In the genomic region with DNA sequence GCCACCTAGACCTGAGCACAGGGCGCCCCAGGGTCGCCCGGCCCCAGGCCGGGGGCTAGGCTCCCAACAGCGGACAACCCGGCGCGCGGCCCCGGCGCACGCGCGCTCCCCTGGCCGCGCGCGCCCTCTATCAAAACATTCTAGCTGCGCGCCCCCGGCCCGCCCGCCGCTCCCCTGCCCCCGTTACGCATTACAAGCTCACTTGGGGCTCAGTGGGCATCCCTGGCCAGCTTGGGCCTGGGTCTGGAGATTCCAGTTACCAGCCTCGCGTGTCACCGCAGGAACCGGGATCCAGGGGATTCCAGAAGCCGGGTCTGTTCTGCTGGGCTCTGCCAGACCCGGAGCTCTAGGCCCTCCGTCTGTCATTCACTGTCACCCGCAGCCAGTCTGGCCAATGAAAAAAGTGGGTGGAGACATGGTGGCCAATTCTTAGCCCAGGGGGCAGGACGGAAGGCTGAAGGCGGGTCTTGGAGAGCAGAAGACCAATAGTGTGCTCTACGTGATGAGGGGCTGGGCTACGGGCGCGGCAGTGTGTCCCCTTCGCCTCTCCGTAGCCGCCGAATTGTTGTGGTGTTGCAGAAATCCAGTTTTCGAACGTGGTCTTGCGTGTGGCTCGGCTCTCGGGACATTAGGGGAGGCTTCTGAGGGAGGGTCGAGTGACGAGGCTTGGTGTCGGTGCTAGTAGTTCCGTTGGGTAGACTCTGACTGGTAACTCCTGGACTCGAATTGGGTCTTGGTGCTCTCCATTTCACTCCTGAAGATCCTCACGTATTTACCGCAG, we compare ENCODE assay signal across 8 mouse cellular contexts. TPM values are rescaled to one million over a fixed set of nuclear protein-coding genes. Genes with fewer than 3 reads are reported as not detected.
DNase-seq lines count a peak whose midpoint lies in the region; ATAC-seq and TF ChIP-seq lines count a peak whose summit lies in the region.

A gene (plus strand): TSS at position 530 of the 781 bp plus-strand sequence.
A gene (minus strand): TSS at position 575 of the 781 bp plus-strand sequence.

- DNase-seq in c-Kit-positive CD71-positive TER-119-positive erythroid progenitor cells, embryonic 14.5 days (ENCODE audit: low spot score) = peak; percentile 97
- DNase-seq in heart, postnatal 0 days (ENCODE audit: low spot score) = peak; percentile 99
- DNase-seq in kidney, postnatal 4 days = peak; percentile 91 to 96

- no peak for TF ChIP-seq CTCF in E14TG2a.4 (conservative IDR thresholded peaks at IDR 0.05; ENCODE audit: low read length)
- TF ChIP-seq CTCF in heart, postnatal 0 days (IDR thresholded peaks at IDR 0.05; ENCODE audit: low read depth) = no peak; the same call in 1 of the 2 replicates
- no peak for TF ChIP-seq CTCF in testis, adult 2 months (IDR thresholded peaks at IDR 0.05; ENCODE audit: control insufficient read depth, insufficient read depth, insufficient replicate concordance, low read depth, low read length)

- H3K9ac ChIP-seq in forebrain, embryonic 12.5 days = peak within 1 kb of the TSS; percentile 90
- H3K9ac ChIP-seq in heart, postnatal 0 days (replicated peaks; ENCODE audit: low read depth, low read length) = peak within 1 kb of the TSS; percentile 89
- H3K9ac ChIP-seq in liver, embryonic 16.5 days (ENCODE audit: low read depth, low read length) = peak within 1 kb of the TSS; percentile 98
- H3K9ac ChIP-seq in neural tube, embryonic 13.5 days = peak within 1 kb of the TSS; percentile 81

- peak within 1 kb of the TSS; percentile 90 for H3K4me3 ChIP-seq in E14TG2a.4 (replicated peaks; ENCODE audit: low read length)
- peak within 1 kb of the TSS; percentile 79 for H3K4me3 ChIP-seq in forebrain, embryonic 12.5 days (replicated peaks)
- peak within 1 kb of the TSS; percentile 85 for H3K4me3 ChIP-seq in heart, postnatal 0 days (ENCODE audit: low read depth, low read length)
- H3K4me3 ChIP-seq in liver, embryonic 16.5 days (ENCODE audit: low read depth, low read length) = peak within 1 kb of the TSS; percentile 94
- peak within 1 kb of the TSS; percentile 67 for H3K4me3 ChIP-seq in neural tube, embryonic 13.5 days
- peak within 1 kb of the TSS; percentile 88 for H3K4me3 ChIP-seq in testis, adult 2 months (ENCODE audit: control insufficient read depth, low read depth, low read length)

- peak; percentile 63; the same call in 1 of the 2 replicates for TF ChIP-seq POLR2A in testis, adult 2 months (IDR thresholded peaks at IDR 0.05; ENCODE audit: control insufficient read depth, low read depth, low read length)

- WGBS in forebrain, embryonic 12.5 days = under 1% methylated on average over 55 of the region's 56 CpGs
- WGBS in heart, postnatal 0 days = under 1% methylated on average over 56 of the region's 56 CpGs
- WGBS in liver, embryonic 16.5 days (ENCODE audit: insufficient replicate concordance) = under 1% methylated on average over 46 of the region's 56 CpGs
- WGBS in neural tube, embryonic 13.5 days = 0% methylated on average over 56 of the region's 56 CpGs

- H3K36me3 ChIP-seq in E14TG2a.4 (ENCODE audit: insufficient read depth, low read length) = peaks cover 38% of the 10 kb centered on the region
- H3K36me3 ChIP-seq in forebrain, embryonic 12.5 days (replicated peaks) = peaks cover 17% of the 10 kb centered on the region
- peaks cover 33% of the 10 kb centered on the region for H3K36me3 ChIP-seq in heart, postnatal 0 days (replicated peaks; ENCODE audit: control insufficient read depth, insufficient read depth, low read length)
- H3K36me3 ChIP-seq in liver, embryonic 16.5 days (ENCODE audit: control insufficient read depth, insufficient read depth) = peaks cover 20% of the 10 kb centered on the region
- H3K36me3 ChIP-seq in neural tube, embryonic 13.5 days = peaks cover 51% of the 10 kb centered on the region
- H3K36me3 ChIP-seq in testis, adult 2 months (ENCODE audit: control insufficient read depth, insufficient read depth, low read length) = peaks cover 3% of the 10 kb centered on the region; the same call in 1 of the 2 replicates

- H3K4me2 ChIP-seq in forebrain, embryonic 12.5 days = peak within 1 kb of the TSS; percentile 95
- peak within 1 kb of the TSS; percentile 99 for H3K4me2 ChIP-seq in heart, postnatal 0 days (ENCODE audit: low read depth, low read length)
- H3K4me2 ChIP-seq in liver, embryonic 16.5 days (ENCODE audit: low read depth, low read length) = peak within 1 kb of the TSS; percentile 91
- peak within 1 kb of the TSS; percentile 99 for H3K4me2 ChIP-seq in neural tube, embryonic 13.5 days

- peak within 1 kb of the TSS; percentile 83 for H3K27ac ChIP-seq in forebrain, embryonic 12.5 days
- H3K27ac ChIP-seq in heart, postnatal 0 days (ENCODE audit: low read depth) = peak within 1 kb of the TSS; percentile 94
- peak within 1 kb of the TSS; percentile 98 for H3K27ac ChIP-seq in liver, embryonic 16.5 days (ENCODE audit: low read length)
- H3K27ac ChIP-seq in neural tube, embryonic 13.5 days (replicated peaks) = peak within 1 kb of the TSS; percentile 97
- peak within 1 kb of the TSS; percentile 82 for H3K27ac ChIP-seq in testis, adult 2 months (ENCODE audit: control insufficient read depth, insufficient read depth, low read depth, low read length)

- no peaks in the 10 kb centered on the region for H3K9me3 ChIP-seq in E14TG2a.4 (ENCODE audit: low read length)
- H3K9me3 ChIP-seq in forebrain, embryonic 12.5 days = no peaks in the 10 kb centered on the region
- no peaks in the 10 kb centered on the region for H3K9me3 ChIP-seq in heart, postnatal 0 days (replicated peaks; ENCODE audit: control insufficient read depth, low read length)
- no peaks in the 10 kb centered on the region for H3K9me3 ChIP-seq in liver, embryonic 16.5 days (replicated peaks; ENCODE audit: control insufficient read depth, low read length)
- no peaks in the 10 kb centered on the region for H3K9me3 ChIP-seq in neural tube, embryonic 13.5 days

- H3K27me3 ChIP-seq in E14TG2a.4 (ENCODE audit: insufficient read depth, low read length) = no peaks in the 10 kb centered on the region
- no peaks in the 10 kb centered on the region for H3K27me3 ChIP-seq in forebrain, embryonic 12.5 days
- H3K27me3 ChIP-seq in heart, postnatal 0 days (ENCODE audit: control insufficient read depth, insufficient read depth, low read length) = no peaks in the 10 kb centered on the region
- no peaks in the 10 kb centered on the region for H3K27me3 ChIP-seq in liver, embryonic 16.5 days (ENCODE audit: control insufficient read depth, insufficient read depth, low read depth, low read length)
- H3K27me3 ChIP-seq in neural tube, embryonic 13.5 days = no peaks in the 10 kb centered on the region
- no peaks in the 10 kb centered on the region for H3K27me3 ChIP-seq in testis, adult 2 months (ENCODE audit: control insufficient read depth, insufficient read depth, low read length)

- H3K4me1 ChIP-seq in E14TG2a.4 (replicated peaks; ENCODE audit: low read depth, low read length) = peaks cover 21% of the 10 kb centered on the region
- H3K4me1 ChIP-seq in forebrain, embryonic 12.5 days = peaks cover 26% of the 10 kb centered on the region
- H3K4me1 ChIP-seq in heart, postnatal 0 days (ENCODE audit: control insufficient read depth, insufficient read depth) = peaks cover 18% of the 10 kb centered on the region
- H3K4me1 ChIP-seq in liver, embryonic 16.5 days (ENCODE audit: control insufficient read depth, low read depth, low read length) = peaks cover 35% of the 10 kb centered on the region
- H3K4me1 ChIP-seq in neural tube, embryonic 13.5 days (replicated peaks) = peaks cover 33% of the 10 kb centered on the region
- peaks cover 12% of the 10 kb centered on the region for H3K4me1 ChIP-seq in testis, adult 2 months (ENCODE audit: control insufficient read depth, insufficient read depth, low read length)

- peak; percentile 100 for ATAC-seq in forebrain, embryonic 12.5 days (ENCODE audit: low FRiP score)
- ATAC-seq in heart, postnatal 0 days (ENCODE audit: insufficient read depth, low read depth) = peak; percentile 99
- ATAC-seq in liver, embryonic 16.5 days (ENCODE audit: low read depth) = peak; percentile 98
- peak; percentile 99 for ATAC-seq in neural tube, embryonic 13.5 days (ENCODE audit: low read depth)

- TF ChIP-seq EP300 in heart, postnatal 0 days (IDR thresholded peaks at IDR 0.05; ENCODE audit: low read depth) = 0 out of 2 replicates have a peak, but pooled peaks have one; percentile 24

RNA-seq across cellular contexts. Expression of the first gene that starts in this region (rescaled TPM):
- polyA plus RNA-seq in forebrain, embryonic 12.5 days (2016; fragmentation: Nextera tagmentation; extraction: Ambion mirVana) = 21.5 and 23.4 TPM in 2 replicates
- 19.4 and 20.6 TPM in 2 replicates for total RNA-seq in heart, postnatal 0 days (2014; rRNA removed; ENCODE audit: low replicate concordance)
- polyA plus RNA-seq in heart, postnatal 0 days (2015; fragmentation: Nextera tagmentation; extraction: Ambion mirVana) = 11.6 and 14.5 TPM in 2 replicates
- 9.2 and 12.0 TPM in 2 replicates for polyA plus RNA-seq in liver, embryonic 16.5 days (2015; fragmentation: Nextera tagmentation; extraction: Ambion mirVana)
- polyA plus RNA-seq in neural tube, embryonic 13.5 days (2015; fragmentation: Nextera tagmentation; extraction: Ambion mirVana) = 22.2 and 24.4 TPM in 2 replicates
- polyA plus RNA-seq in testis, adult 2 months (2012; rRNA removed) = 5.4 and 6.2 TPM in 2 replicates

RNA-seq across cellular contexts. Expression of the second gene that starts in this region (rescaled TPM):
- 29.1 and 29.9 TPM in 2 replicates for polyA plus RNA-seq in forebrain, embryonic 12.5 days (2016; fragmentation: Nextera tagmentation; extraction: Ambion mirVana)
- 64.2 and 99.6 TPM in 2 replicates for total RNA-seq in heart, postnatal 0 days (2014; rRNA removed; ENCODE audit: low replicate concordance)
- 28.5 and 29.6 TPM in 2 replicates for polyA plus RNA-seq in heart, postnatal 0 days (2015; fragmentation: Nextera tagmentation; extraction: Ambion mirVana)
- 26.5 and 28.5 TPM in 2 replicates for polyA plus RNA-seq in liver, embryonic 16.5 days (2015; fragmentation: Nextera tagmentation; extraction: Ambion mirVana)
- polyA plus RNA-seq in neural tube, embryonic 13.5 days (2015; fragmentation: Nextera tagmentation; extraction: Ambion mirVana) = 49.4 and 50.8 TPM in 2 replicates
- polyA plus RNA-seq in testis, adult 2 months (2012; rRNA removed) = 529 TPM in 2 replicates

Comparison
In these comparisons a context has a peak if more than half of its experiments do, and no peak if none do; other contexts are left out.
1. Peak in every context shown above with its lines: DNase-seq, ATAC-seq, H3K4me3 ChIP-seq and H3K27ac ChIP-seq.
2. RNA of the second gene that starts in this region (polyA plus RNA-seq): 529 TPM in testis, adult 2 months; 49.4 to 50.8 TPM in neural tube, embryonic 13.5 days, 29.1 to 29.9 TPM in forebrain, embryonic 12.5 days, 28.5 to 29.6 TPM in heart, postnatal 0 days and 26.5 to 28.5 TPM in liver, embryonic 16.5 days; every median in the first group is over 10 times any median in the second.